Mouse (Mus musculus): Measurements from ENCODE around the gene Mif4gd.
"Not testable (repeated sequence)": the region's sequence is repeated elsewhere in the genome, so short reads cannot be mapped to it uniquely, and the experiment has no call there.

Mif4gd gene

DNA sequence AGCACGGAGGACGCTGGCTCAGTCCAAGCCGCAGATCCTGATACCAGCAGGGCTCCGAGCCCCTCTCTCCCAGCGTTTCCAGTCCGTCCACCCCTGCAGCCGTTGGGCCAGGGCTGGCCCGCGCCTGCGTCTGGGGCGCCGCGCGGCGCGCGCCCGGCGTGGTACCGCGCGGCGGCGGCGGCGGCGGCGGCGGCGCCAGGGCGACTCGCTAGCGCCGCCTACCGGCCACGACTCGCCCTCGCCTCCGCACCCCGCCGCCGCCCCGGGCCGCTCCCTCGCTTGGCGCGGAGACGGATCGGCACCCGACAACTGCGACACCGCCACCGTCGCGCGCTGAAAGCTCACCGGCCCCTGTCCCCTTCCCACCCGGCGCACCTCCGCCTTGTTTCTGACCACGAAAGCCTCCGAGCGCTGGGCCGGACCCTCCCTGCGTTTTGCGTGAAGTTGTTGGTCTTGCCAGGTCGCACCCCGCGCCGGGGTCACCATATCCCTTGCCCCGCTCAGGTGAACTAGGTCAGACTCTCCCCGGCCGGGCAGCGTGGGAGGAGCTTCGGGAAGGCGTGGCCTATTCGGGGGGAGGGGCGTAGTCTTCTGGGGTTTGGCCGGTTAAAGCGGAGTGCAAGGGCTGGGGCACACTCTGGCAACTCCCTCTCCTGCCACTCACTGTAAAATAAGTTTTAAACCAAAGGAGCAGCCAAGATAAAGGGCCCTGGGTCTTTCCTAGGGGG lies at the start of gene Mif4gd:
Gene Mif4gd, minus strand, starts transcription at position 560 of the 728 bp plus-strand sequence.
- peak; percentile 86 for DNase-seq (ENCODE audit: low spot score)

DNA sequence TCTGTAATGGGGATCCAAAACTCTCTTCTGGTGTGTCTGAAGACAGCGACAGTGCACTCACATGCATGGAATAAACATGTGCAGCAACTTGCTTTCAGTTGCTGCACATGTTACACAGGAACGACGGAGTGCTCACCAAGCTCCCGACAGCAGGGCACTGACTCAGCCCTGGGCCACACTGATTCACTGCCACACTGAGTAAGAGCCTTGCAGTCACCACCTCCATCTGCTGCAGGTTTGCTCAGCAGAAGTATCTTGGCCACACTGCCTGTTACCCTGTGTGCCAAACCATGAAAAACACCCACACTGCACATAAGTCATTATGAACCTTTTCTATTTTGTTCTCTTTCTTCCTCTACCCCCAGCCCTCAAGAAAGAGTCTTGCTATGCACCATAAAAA lies 47.6 kb upstream of the Mif4gd start:
- DNase-seq (ENCODE audit: low spot score) = no peak

DNA sequence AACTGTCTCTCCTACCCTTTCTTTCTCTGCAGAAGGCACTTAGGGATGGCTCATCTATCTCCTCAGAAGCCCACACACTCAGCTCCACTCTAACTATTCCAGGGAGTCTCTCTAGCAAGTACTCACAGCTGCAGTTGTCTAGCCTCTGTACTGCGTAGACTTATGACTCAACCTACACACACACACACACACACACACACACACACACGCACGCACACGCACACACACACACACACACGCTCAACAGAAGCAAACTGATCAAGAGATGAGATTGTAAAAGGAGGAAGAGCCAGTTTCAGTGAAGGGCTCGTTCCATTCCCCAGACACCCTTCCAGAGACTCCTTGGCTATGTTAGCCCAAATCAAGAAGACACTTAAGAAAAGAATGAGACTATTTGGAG lies 45.8 kb upstream of the Mif4gd start:
- DNase-seq (ENCODE audit: low spot score) = no peak

DNA sequence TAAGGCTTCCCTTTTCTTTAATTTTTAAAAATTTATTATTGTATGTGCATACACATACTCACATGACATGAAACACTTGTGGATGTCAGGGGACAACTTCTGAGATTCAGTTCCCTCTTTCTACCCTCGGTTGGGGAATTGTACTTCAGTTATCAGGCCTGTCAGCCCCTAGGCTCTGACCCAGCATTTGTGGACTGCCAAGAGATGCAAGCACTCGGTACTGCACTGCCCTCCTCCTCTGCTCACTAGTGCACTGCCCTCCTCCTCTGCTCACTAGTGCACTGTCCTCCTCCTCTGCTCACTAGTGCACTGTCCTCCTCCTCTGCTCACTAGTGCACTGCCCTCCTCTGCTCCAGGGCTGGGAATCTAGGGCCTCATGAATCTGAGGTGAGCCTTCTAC lies 41.4 kb upstream of the Mif4gd start:
- DNase-seq (ENCODE audit: low spot score) = no peak

DNA sequence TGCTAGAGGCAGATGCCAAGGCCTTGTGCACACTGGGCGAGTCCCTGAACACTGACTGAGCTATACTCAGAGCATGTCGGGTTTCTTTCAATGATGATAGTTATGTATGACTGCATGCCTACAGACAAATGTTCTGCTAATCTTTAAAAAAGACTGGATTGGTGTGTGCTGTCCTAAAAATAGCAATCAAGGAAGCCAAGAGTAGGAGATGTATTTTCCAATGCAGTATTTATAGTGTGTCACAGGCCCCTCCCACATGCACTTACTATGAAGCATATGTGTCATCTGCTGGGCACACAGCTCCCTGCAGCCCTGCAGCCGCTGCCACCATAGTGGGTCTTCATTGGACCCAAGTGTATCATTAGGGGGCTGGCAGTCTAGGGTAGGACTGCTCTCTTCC lies 40.4 kb upstream of the Mif4gd start:
- DNase-seq (ENCODE audit: low spot score) = no peak

DNA sequence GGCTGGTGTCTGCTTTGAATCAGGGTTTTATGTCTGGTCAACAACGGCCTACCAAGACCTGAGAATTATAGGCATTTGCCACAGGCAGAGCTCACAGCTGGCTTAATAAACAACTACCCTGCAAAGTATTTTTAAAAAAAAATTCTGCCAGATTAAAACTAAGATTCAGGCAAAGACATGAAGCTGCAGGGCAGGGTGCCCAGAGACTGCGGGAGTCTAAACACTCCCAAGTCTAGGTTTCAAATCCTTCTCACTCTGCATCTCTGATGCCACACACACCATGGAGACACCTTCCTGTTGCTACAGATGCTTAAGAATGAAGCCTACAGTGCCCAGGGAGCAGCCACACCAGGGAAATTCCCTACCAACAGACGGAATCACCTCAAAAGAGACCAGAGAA lies 38.9 kb upstream of the Mif4gd start:
- no peak for DNase-seq (ENCODE audit: low spot score)

DNA sequence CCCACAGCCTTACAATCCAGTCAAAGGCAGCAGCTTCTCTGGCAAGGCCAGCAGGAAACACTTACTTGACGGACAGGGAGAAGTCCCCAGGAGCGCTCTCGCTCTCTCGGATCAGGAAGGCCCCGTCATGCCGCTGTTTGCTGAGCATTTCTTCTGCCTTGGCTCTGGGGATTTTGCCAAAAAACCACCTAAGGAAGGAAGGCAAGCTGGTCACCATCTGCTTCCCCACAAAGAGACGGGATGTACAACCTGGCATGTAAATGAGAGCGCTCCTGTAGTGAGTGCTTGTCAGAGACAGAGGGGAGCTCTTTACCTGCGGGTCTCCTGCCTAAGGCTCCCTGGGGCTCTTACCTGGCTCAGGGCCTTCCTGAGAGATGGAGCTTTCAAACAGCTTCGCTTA lies 36.9 kb upstream of the Mif4gd start:
- DNase-seq (ENCODE audit: low spot score) = no peak

DNA sequence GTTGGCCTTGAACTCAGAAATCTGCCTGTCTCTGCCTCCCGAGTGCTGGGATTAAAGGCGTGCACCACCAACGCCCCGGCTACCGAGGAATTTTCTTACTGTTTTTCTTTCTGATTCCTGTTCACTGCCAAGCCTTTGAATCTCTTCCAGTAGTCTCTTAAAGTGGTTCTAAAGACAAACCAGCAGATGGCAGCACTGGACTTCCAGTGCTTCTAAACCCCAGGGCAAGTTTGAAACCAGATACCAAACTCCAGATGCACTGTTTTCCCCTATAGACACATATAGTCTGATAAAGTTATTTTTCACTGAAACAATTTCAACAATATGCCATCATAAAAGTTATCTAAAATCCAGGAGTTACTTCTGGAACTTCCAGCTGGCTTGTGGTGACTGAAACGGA lies 34.7 kb upstream of the Mif4gd start:
- DNase-seq (ENCODE audit: low spot score) = peak; percentile 87

DNA sequence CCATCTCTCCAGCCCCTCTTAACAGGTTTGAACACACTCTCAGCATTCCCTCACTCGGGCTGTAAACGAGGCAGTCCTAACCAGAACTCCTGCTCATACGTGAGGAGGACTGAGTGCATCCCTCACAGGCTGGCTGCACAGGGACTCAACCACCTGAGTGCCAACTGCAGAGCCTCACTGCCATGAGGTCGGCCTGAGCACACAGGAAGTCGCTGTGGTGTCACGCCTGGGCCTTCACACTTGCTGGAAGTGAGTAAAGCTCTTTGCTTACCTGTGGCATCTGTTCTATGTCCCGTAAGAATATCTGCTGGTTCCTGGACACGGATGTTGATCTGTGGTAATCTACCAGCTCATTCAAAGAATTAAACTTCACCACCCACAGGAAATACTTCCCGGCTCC lies 33.7 kb upstream of the Mif4gd start:
- DNase-seq (ENCODE audit: low spot score) = no peak

DNA sequence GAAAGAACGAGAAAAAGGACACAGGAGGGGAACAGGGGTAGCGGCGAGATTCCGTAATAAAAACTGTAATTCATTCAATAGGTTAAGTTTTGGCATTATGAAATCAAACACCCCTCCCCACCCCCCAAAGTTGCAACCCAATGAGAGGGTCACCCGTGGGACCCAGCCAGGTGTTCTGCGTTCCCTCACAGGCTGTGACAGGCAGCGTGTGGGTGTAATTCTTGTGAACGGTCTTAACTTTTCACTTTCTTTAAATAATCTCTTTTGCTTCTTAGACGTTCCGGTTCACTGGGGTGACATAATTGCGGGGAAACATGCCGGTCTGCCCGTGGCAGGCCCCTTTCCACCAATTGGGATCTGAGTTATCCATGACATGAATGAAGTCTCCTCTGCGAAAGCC lies 32.7 kb upstream of the Mif4gd start:
- not testable (repeated sequence) for DNase-seq (ENCODE audit: low spot score)

DNA sequence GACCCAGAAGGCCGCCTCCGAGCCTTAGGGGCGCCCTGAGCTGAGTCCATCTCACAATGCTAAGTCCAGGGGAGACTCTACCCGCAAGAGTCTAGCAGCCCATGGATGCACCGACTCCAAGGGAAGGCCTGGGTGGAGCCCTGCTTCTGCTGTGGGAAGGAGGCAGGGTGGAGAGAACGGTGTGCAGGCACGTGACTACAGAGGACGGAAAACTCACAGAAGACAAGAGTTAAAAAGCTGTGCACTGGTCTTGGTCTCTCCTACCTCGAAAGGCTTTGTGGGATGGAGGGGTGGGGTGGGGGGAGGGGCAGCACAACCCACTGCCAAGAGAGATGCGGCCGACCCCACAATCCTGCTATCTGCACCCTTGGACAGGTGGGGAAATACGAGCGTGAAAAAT lies 31.5 kb upstream of the Mif4gd start:
- DNase-seq (ENCODE audit: low spot score) = no peak

DNA sequence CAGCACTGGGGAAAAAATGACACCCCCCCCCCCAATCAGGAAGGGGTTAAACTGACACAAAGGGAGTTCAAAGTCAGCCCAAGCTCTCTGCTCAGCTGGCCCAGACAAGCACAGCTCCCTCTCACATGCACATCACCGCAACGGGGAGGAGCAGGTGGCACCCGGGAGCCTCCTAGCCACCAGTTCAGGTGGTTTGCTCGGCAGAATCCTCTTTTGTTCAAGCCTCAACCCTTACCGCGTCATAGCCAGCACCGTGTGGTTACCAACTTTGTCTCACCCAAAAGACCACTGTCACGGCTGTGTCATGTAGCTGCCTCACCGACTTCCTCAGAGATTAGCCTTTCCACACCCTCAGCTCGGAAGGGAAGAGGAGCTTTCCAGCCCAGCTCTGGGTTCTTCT lies 30.5 kb upstream of the Mif4gd start:
- DNase-seq (ENCODE audit: low spot score) = no peak

DNA sequence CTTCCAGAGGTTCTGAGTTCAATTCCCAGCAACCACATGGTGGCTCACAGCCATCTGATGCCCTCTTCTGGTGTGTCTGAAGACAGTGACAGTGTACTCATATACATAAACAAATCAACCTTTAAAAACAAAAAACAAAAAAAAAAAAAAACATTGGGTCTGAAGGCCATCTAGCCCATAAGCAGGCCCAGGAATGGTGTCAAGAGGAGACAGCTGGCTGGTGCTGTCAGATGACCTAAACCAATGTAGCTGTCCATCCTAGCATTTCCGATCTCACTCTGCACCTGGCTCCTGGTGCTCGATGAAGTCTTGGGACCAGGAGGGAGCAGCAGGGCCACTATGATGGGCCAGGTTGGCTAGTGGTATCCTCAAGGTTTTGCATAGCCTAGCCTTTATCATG lies 29.9 kb upstream of the Mif4gd start:
- no peak for DNase-seq (ENCODE audit: low spot score)

DNA sequence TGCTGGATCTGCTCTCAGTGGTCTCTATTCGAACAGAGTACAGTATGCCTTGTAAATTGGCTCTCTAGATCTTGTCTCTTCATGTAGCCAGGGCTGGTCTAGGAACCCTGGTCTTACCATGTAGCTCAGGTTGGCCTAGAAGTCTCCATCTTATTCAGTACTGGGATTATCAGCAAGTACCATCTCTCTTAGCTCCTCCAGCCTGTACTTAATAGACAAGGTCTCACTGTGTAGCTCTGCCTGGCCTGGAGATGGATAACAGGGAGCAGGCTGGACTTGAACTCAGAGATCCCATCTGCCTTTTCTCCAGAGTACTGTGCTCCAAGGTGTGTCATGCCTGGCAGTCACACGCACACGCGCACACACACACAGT lies 28.9 kb upstream of the Mif4gd start:
- DNase-seq (ENCODE audit: low spot score) = no peak

DNA sequence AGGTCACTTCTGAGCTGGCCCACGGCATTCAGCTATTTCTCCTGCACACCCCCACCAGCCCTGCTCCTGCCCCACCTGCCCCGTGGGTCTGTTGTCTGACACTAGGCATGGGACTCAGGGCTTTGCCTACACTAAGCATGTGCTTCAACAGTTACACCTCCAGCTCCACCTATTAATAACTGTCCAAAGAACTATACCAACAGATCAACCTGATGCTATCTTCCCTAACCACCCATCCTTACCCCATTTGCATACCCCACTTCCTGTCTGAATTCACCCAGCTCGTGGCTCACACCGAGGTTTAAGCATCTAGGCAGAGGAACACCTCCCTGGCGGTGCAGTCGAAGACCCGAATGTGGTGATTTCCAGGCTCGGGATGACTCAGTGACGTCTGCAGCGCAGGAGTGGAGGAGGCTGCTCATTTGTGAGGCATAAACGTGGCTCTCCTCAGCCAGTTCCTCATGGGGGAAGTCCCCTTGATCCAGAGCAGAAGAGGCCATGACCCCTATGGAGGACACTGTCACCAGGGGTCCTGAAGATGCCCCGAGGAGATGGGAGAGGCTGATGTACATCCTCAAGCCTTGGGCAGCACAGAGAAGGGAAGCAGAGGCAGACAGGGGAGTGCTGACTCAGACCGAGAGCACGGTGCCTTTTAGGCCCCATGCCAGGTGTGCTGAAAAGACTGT lies 28.4 kb upstream of the Mif4gd start:
- no peak for DNase-seq (ENCODE audit: low spot score)

DNA sequence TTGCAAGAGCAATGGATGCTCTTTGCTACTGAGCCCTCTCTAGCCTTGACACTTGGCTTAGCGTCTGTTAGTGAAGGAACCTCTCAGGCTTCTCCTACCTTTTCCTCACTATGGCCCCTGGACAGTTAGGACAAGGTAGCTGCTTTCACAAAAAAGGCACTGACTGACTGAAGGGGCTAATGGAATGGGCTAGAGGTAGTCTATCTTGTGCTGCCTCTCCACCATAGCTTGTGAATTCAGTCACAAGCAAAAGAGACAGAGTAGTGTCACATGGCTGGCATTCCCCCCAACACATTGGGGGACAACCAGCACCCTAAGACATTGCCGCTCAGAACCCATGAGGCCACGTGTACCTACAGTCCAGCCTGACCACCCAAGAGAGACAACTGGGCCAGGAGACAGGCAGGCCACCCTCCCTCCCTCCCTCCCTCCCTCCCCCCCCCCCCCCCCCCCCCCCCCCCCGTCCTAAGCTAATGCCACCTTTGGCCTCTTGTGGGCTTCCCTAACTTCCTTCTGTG lies 27.6 kb upstream of the Mif4gd start:
- no peak for DNase-seq (ENCODE audit: low spot score)

DNA sequence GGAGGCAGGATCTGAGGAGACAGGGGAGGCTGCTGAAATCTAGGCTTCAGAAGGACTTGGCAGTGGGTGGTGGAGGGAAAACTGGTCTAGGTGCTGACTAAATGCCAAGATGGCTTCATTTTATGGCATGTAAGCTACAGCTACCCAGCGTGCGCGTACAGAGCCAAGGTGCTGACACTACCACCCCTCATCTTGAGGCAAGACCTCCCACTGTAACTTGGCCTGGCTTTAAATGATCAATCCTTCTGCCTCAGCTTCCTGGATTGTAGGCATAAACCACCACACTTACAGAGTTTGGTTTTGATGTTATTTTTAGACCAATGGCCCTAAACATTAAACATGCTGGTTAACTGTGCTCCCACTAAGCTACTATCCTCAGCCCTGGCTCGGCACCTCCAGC lies 26.8 kb upstream of the Mif4gd start:
- DNase-seq (ENCODE audit: low spot score) = no peak

DNA sequence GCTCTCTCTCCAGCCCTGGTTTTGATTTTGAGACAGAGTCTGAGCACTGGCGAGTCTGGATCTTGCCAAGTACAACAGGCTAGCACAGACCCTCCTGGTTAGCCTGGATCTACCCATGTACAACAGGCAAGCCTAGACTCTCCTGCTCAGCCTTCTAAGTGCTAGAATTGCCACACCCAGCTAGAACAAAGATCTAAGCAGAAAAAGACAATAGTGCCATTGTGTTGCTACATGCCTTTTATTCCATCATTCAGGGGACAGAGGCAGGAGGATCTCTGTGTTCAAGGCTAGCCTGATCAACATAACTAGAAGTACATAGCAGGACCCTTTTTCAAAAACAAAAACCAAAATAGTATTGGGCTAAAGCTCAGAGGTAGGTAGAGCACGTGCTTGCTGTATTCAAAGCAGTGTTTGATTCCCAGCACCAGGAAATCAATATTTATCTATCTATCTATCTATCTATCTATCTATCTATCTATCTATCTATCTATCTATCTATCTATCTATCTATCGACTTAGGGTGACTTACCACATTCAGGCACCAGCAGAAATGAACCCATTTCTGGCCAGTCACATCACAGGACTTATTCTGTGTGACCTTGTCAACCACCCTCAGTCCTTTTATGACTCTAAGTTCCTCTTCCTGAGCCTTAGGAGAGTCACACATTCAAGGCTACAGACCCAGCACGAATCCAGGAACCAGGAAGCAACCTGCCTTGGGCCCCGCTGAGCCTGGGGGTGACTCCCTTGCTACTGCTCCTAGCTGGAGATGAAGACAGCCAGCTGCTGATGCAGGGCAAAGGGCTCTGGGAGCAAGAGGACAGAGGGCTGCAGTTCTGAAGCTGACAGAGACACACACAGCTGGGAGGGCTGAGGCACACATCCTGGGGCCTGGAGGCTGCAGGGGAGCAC lies 26.0 kb upstream of the Mif4gd start:
- no peak for DNase-seq (ENCODE audit: low spot score)

DNA sequence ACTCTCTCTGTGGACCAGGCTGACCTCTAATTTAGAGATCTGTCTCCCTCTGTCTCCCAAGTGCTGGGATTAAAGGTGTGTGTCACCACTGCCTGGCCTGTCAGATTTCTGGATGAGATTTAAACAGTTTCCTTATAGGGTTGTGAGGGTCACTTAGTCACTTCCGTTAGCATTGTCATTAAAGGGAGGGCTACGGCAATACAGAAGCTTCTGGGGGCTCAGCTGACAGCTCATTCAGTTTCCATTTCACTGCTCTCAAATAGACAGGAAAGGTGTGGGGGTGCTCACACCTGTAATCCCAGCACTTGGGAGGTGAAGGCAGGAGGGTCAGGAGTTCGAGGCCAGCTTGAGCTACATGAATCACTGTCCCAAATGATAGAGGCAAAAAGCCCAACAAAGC lies 24.2 kb upstream of the Mif4gd start:
- no peak for DNase-seq (ENCODE audit: low spot score)

DNA sequence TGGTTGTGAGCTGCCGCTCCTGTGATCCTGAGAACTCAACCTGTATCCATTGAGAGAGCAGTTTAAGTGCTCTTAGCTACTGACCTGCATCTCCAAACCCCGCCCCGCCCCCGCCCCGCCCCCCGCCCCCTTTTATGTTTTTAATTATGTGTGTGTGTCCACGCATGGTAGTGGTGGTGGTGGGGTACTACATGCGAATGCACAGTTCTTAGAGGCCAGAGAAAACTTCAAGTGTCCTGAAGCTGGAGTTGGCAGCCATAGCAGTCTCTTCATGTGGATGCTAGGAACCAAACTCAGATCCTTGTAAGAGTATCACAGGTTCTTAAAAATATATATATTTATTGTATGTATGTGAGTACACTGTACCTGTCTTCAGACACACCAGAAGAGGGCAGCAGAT lies 22.7 kb upstream of the Mif4gd start:
- DNase-seq (ENCODE audit: low spot score) = no peak

DNA sequence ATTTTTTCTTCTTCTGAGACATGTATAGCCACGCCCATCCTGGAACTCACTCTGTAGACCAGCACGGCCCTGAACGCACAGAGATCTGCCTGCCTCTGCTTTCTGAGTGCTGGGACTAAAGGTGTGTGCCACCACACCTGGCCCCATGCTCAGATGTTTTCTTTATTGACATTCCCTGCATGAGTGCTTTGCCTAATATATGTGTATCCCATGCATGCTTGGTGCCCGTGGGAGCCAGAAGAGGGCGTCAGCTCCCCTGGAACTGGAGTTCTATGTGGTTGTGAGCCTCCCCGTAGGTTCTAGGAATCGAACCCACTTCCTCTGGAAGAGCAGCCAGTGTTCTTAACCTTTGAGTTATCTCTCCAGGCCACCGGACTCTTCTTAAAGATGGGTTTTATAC lies 22.3 kb upstream of the Mif4gd start:
- DNase-seq (ENCODE audit: low spot score) = no peak

DNA sequence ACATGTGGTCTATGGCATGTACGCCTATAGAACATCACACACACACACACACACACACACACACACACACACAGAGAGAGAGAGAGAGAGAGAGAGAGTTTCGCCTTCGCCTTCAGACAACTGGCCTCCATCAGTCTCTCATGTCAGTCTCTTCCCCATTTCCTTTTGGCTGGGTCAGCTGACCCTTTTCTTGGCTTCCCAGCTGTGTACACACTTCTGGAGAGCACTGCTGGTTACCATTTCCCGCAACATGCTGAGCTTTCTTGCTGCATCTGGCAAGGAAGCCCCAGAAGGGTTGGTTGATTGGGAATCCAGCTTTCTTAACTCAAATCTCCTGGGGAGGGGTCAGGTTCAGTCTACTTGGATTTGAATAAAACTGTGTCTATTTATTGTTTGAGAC lies 21.3 kb upstream of the Mif4gd start:
- DNase-seq (ENCODE audit: low spot score) = no peak

DNA sequence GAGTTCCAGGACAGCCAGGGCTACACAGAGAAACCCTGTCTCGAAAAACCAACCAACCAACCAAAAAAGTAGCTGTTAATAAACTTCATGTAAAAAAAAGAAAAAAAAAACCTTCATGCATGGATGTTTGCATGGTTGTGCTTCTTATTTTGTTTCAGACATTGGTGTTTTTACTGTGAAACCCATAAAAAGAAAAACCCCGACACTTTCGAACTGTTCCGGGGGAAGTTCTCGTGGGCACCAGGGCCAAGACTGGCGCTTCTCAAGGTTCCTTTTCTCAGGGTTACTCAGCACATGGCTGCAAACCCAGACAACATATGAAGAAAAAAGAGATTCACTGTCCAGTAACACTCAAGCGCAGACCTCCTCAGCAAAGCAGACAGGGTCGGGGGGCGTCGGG lies 20.1 kb upstream of the Mif4gd start:
- DNase-seq (ENCODE audit: low spot score) = no peak

Measured in retina, embryonic 14.5 days (tissue).